Mouse (Mus musculus) testis, adult 2 months (tissue): ENCODE results near the gene Morn3.

ENCODE experiments used
- CTCF ChIP-seq: fragments of 200-500 bp; IDR thresholded peaks from 2 replicates; pipeline ENCODE4 v1.5.1; 2012; ENCODE audit warnings: low read depth, mild to moderate bottlenecking, inconsistent platforms, low read length, moderate library complexity; ENCODE audit not compliant: control insufficient read depth, insufficient read depth, insufficient replicate concordance
- POLR2A ChIP-seq: fragments of 200-500 bp; IDR thresholded peaks from 2 replicates; pipeline ENCODE4 v1.6.1; 2012; ENCODE audit warnings: low read depth, mild to moderate bottlenecking, inconsistent platforms, low read length, moderate library complexity; ENCODE audit not compliant: control insufficient read depth

- TF ChIP-seq CTCF (no peak), POLR2A (peak; percentile 35; the same call in 1 of the 2 replicates)
These were observed at the start of gene Morn3 for GRCm38 (mm10) chr5:123046916-123047315.
